Mouse (Mus musculus) embryonic fibroblast, embryonic 13.5 days (primary cell): ENCODE measurements at regions not wholly inside any gene's neighbourhood (a gene's known extent, or its start where the extent isn't known, plus 50 kb on each side); places are given as distances from the start of the nearest gene placed in this dataset.

Experiments used
- CTCF ChIP-seq: IDR thresholded peaks from 2 replicates; pipeline ENCODE4 v1.5.1; 2011; ENCODE audit warnings: mild to moderate bottlenecking, control low read depth, low read length, moderate library complexity, borderline replicate concordance; ENCODE audit not compliant: insufficient read depth
- POLR2A ChIP-seq: IDR thresholded peaks from 2 replicates; pipeline ENCODE4 v1.6.1; 2011; ENCODE audit warnings: low read depth, mild to moderate bottlenecking, control low read depth, low read length, moderate library complexity

DNA sequence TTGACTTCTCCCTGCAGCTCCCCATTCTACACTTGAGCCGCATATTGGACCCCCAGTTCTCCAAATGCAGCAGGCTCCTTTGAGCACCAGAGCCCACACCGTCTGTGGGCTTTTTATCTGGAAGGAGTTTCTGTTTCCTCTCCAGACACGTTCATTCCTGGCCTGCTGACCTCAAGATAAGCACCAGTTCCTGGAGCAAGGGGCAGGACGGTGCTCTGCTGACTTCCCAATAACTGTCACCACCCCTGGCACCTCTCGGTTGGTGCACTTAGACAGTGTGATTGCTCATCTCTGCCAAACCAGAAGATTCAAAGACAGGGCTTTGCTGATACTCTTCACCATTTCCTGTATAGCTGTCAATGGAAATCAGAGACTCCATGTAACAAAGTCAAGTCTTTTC lies 119.1 kb upstream of the Il6 start:
- TF ChIP-seq CTCF (no peak), POLR2A (no peak)
